Comparison of ENCODE assay signal across 18 mouse cellular contexts in genomic region chr4:123705340-123705739, GRCm38 (mm10). TPM values are rescaled to one million over a fixed set of nuclear protein-coding genes. Genes with fewer than 3 reads are reported as not detected.
DNase-seq lines count a peak whose midpoint lies in the region; ATAC-seq lines count a peak whose summit lies in the region.
"Had no signal": no experiment of that assay in that cellular context is flagged by ENCODE, and none has a peak within 500 bp of the region (broad histone marks: within the 10 kb centered on the region; RNA-seq: fewer than 3 reads in every experiment).

No protein-coding gene starts in this region.

- peak; percentile 74; the same call in 1 of the 2 replicates for ATAC-seq in frontal cortex, adult (ENCODE audit: low TSS enrichment)
- ATAC-seq: forebrain, embryonic 13.5 days; forebrain, embryonic 15.5 days; forebrain, postnatal 0 days had no signal

- no peak for DNase-seq in frontal cortex, adult 2 months (ENCODE audit: extremely low spot score in 1 of 2, low spot score in 1 of 2)
- peak; percentile 71 for DNase-seq in testis, postnatal 14 days (ENCODE audit: low spot score)
- DNase-seq in testis, postnatal 10 days (ENCODE audit: low spot score), result no peak
- DNase-seq in NIH3T3 (ENCODE audit: low read depth), result peak; percentile 49
- no peak for DNase-seq in right cerebral cortex, postnatal 4 days
- no peak for DNase-seq in kidney, postnatal 25 days
- DNase-seq: adrenal gland, adult 2 months; adrenal gland, postnatal 10 days; adrenal gland, postnatal 25 days; cerebellum, adult 11-12 months; cerebellum, adult 2 months; cerebellum, adult 9-10 months; cerebellum, postnatal 10 days; cerebellum, postnatal 25 days; forebrain, postnatal 0 days had no signal

RNA-seq across cellular contexts. Expression of gene Ndufs5, which starts 12.7 kb away (rescaled TPM):
- polyA plus RNA-seq in frontal cortex, adult 2 months (2012; rRNA removed), result 517 and 524 TPM in 2 replicates

RNA-seq across cellular contexts. Expression of gene Macf1, which starts 21.2 kb away (rescaled TPM):
- polyA plus RNA-seq in frontal cortex, adult 2 months (2012; rRNA removed), result 164 and 184 TPM in 2 replicates

RNA-seq across cellular contexts. Expression of gene Akirin1, which starts 44.8 kb away (rescaled TPM):
- 50.9 and 52.4 TPM in 2 replicates for polyA plus RNA-seq in frontal cortex, adult 2 months (2012; rRNA removed)

Comparison
In these comparisons a context has a peak if more than half of its experiments do, and no peak if none do; other contexts are left out.
1. DNase-seq: peak in testis, postnatal 14 days (single experiment) and NIH3T3 (single experiment); none in frontal cortex, adult 2 months (0 of 2), testis, postnatal 10 days (single experiment), right cerebral cortex, postnatal 4 days (single experiment) and kidney, postnatal 25 days (0 of 2).